Mouse (Mus musculus) urinary bladder, postnatal 4 days (tissue): ENCODE measurements around the gene Olfr140.

Experiments used
- DNase-seq, 2 experiments: peaks; one replicate each; pipeline ENCODE4 v3.0.0; 2021 to 2022; ENCODE audit warnings: low spot score in 2 of 2

Gene Olfr140

GRCm38 (mm10) chr2:90063494-90063893 is at the start of gene Olfr140:
TSS of gene Olfr140 (minus strand) at chr2:90063594.
- DNase-seq, result no peak

DNA sequence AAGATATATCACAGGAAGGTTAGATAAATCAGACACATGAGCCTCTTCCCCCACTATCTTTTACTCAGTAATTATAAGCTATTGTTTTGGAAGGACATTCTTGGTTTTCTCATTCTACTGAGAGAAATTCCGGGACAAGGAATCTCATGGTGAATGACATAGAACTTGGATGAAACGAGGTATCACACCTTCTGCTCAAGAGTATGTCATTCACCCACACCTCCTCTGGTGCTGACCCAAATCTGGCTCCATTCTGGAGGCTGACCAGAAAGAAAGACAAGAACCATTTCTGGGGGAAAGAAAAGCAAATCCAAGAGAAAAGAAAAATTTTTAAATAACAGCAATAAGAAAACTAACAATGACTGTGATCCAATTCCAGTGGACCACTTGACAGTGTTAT is 6.7 kb upstream of the Olfr140 start:
- no peak for DNase-seq

GRCm38 (mm10) chr2:90035037-90035436 is 28.4 kb downstream of the Olfr140 start, which contains the start of gene Olfr1265:
TSS of gene Olfr1265 (plus strand) at chr2:90035337.
- DNase-seq, result no peak

- no peak for DNase-seq
These were observed 37.9 kb downstream of the Olfr140 start, which contains the start of gene Olfr1264 for GRCm38 (mm10) chr2:90025477-90025876. TSS of gene Olfr1264 (minus strand) at chr2:90025577.

DNA sequence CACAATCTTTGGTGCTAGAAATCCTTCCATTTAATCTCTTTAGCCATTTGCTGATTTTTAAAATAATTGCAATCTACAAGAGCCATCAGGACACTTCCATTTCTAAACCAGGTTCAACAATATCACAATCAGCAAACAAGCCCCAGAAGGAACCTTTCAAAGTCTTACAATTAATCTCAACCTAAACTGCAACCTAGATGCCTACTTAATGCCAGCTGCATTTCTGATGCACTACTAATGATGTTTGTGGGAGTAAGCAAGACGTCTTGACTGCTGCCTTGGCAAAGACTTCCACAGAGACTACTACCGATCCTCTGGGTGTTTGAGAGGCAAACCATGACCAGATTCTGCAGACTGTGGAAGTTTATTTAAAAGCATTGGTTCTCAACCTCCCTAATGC is 51.6 kb downstream of the Olfr140 start, which contains the start of gene Olfr1263:
Olfr1263 (plus strand) TSS at position 301 of the 400 bp plus-strand sequence.
- no peak for DNase-seq

- no peak for DNase-seq
These were observed 63.5 kb downstream of the Olfr140 start, which contains the start of gene Olfr1262 for GRCm38 (mm10) chr2:89999845-90000244. TSS of gene Olfr1262 (plus strand) at chr2:90000145.
